Mouse (Mus musculus): ENCODE results near the gene Epha4. TPM values are rescaled to one million over a fixed set of nuclear protein-coding genes. Genes with fewer than 3 reads are reported as not detected.

Epha4 gene
- polyA plus RNA-seq, 1 experiment from 2014 or later = 28.8 TPM

DNA sequence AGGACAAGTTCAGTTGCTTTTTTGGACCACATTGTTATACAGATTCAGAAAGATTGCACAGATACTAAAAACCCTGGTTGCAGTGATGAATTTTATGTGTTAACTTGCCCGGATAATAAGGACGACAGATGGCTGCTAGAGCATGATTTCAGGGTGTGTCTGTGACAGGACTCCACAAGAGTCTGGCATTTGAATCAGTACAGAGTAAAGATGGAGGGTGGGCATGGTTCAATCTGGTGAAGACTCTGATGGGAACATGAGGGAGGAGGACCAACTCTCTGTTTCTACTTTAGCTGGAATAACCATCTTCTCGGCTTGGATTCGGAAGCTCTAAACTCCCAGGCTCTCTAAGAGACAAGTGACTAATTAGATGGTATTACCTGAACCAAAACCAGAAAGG lies 168.4 kb downstream of the Epha4 start:
- Histone ChIP-seq H3K27ac (replicated peaks; ENCODE audit: low read depth, low read length) (no peak overlapping the region), H3K27me3 (ENCODE audit: control insufficient read depth, insufficient read depth, low read length) (no peaks in the 10 kb centered on the region), H3K9me3 (replicated peaks; ENCODE audit: control insufficient read depth, low read length) (no peaks in the 10 kb centered on the region), H3K9ac (replicated peaks; ENCODE audit: low read length) (no peak overlapping the region), H3K4me1 (ENCODE audit: control insufficient read depth, insufficient read depth, low read length) (no peaks in the 10 kb centered on the region), H3K36me3 (replicated peaks; ENCODE audit: control insufficient read depth, insufficient read depth, low read depth, low read length) (no peaks in the 10 kb centered on the region), H3K4me3 (ENCODE audit: low read depth, low read length) (no peak overlapping the region), H3K4me2 (ENCODE audit: low read depth, low read length) (no peak overlapping the region)
- DNase-seq (ENCODE audit: low spot score) (no peak), ATAC-seq (replicated peaks; ENCODE audit: insufficient number of reproducible peaks, low FRiP score, low TSS enrichment, low read depth) (no peak)
- 88% methylated on average over 4 of the region's 4 CpGs for WGBS

DNA sequence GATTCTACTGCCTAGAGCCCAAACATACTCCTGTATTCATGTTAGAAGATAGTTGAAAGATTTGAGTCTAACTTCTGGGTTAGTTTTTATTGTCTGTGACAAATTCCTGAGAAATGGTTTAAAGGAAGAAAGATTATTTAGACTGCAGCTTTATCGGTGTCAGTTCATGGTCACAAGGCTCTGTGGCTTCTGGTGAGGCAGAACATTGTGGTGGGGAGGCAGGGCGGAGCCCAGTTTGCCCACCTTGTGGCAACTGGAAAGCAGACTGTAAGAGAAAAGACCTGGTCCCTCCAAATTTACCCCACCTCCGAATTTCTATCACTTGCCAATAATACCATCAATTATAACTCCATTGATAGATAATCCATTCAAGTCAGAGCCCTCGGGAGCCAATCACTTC lies 171.1 kb downstream of the Epha4 start:
- H3K27ac ChIP-seq (replicated peaks; ENCODE audit: low read depth, low read length) = no peak overlapping the region
- no peaks in the 10 kb centered on the region for H3K9me3 ChIP-seq (replicated peaks; ENCODE audit: control insufficient read depth, low read length)
- H3K4me1 ChIP-seq (ENCODE audit: control insufficient read depth, insufficient read depth, low read length) = no peaks in the 10 kb centered on the region
- no peak overlapping the region for H3K9ac ChIP-seq (replicated peaks; ENCODE audit: low read length)
- no peak for DNase-seq (ENCODE audit: low spot score)
- no peak for ATAC-seq (replicated peaks; ENCODE audit: insufficient number of reproducible peaks, low FRiP score, low TSS enrichment, low read depth)
- no peak overlapping the region for H3K4me2 ChIP-seq (ENCODE audit: low read depth, low read length)
- no peaks in the 10 kb centered on the region for H3K36me3 ChIP-seq (replicated peaks; ENCODE audit: control insufficient read depth, insufficient read depth, low read depth, low read length)
- H3K27me3 ChIP-seq (ENCODE audit: control insufficient read depth, insufficient read depth, low read length) = no peaks in the 10 kb centered on the region
- 92% methylated on average over 4 of the region's 4 CpGs for WGBS
- H3K4me3 ChIP-seq (ENCODE audit: low read depth, low read length) = no peak overlapping the region

DNA sequence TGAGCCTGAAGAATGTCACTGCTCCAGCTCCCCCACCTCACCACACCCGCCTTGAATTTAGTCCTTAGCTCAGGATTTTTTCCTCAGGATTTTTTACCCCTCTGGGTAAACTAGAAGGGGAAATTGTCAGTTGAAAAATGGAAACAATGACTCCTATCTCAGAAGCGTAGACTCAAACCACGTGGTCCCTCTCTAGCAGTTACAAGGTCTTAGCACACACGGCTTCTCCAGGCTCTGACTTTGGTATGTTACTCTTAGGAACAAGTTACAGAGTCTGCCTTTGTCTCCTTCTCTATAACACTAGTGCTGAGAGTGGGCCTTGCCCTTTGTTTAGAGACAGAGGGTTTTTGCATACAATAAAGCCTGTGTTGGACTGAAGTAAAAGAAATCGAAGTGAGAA lies 175.2 kb downstream of the Epha4 start:
- no peaks in the 10 kb centered on the region for H3K4me1 ChIP-seq (ENCODE audit: control insufficient read depth, insufficient read depth, low read length)
- no peak overlapping the region for H3K4me3 ChIP-seq (ENCODE audit: low read depth, low read length)
- no peaks in the 10 kb centered on the region for H3K27me3 ChIP-seq (ENCODE audit: control insufficient read depth, insufficient read depth, low read length)
- H3K27ac ChIP-seq (replicated peaks; ENCODE audit: low read depth, low read length) = no peak overlapping the region
- DNase-seq (ENCODE audit: low spot score) = no peak
- ATAC-seq (replicated peaks; ENCODE audit: insufficient number of reproducible peaks, low FRiP score, low TSS enrichment, low read depth) = no peak
- 65% methylated on average over 5 of the region's 5 CpGs for WGBS
- no peak overlapping the region for H3K4me2 ChIP-seq (ENCODE audit: low read depth, low read length)
- no peaks in the 10 kb centered on the region for H3K36me3 ChIP-seq (replicated peaks; ENCODE audit: control insufficient read depth, insufficient read depth, low read depth, low read length)
- H3K9me3 ChIP-seq (replicated peaks; ENCODE audit: control insufficient read depth, low read length) = no peaks in the 10 kb centered on the region
- H3K9ac ChIP-seq (replicated peaks; ENCODE audit: low read length) = no peak overlapping the region

DNA sequence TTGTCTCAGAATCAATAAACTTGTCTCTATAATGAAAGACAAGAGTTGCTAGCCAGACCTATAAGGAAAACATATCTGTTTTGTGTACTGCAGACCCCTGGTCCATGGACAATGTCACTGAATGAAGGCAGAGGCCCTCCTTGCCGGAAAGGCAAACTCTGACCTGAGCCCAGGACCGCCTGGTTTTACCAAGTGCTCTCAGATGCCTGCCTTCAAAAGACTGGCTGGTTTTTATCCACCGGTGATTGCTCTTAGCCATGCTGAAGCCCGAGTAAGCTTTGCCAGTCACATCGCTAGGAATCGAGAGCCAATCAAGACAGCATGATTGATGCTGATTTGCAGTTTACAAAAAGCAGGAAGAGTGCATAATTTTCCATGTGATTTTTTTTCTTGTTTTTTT lies 176.5 kb downstream of the Epha4 start:
- Histone ChIP-seq H3K4me1 (ENCODE audit: control insufficient read depth, insufficient read depth, low read length) (no peaks in the 10 kb centered on the region), H3K4me2 (ENCODE audit: low read depth, low read length) (no peak overlapping the region), H3K36me3 (replicated peaks; ENCODE audit: control insufficient read depth, insufficient read depth, low read depth, low read length) (no peaks in the 10 kb centered on the region), H3K9ac (replicated peaks; ENCODE audit: low read length) (no peak overlapping the region), H3K27ac (replicated peaks; ENCODE audit: low read depth, low read length) (no peak overlapping the region; the same call in 1 of the 2 replicates), H3K4me3 (ENCODE audit: low read depth, low read length) (no peak overlapping the region), H3K27me3 (ENCODE audit: control insufficient read depth, insufficient read depth, low read length) (no peaks in the 10 kb centered on the region), H3K9me3 (replicated peaks; ENCODE audit: control insufficient read depth, low read length) (no peaks in the 10 kb centered on the region)
- ATAC-seq (replicated peaks; ENCODE audit: insufficient number of reproducible peaks, low FRiP score, low TSS enrichment, low read depth) = no peak
- DNase-seq (ENCODE audit: low spot score) = peak; percentile 73
- 35% methylated on average over 6 of the region's 6 CpGs for WGBS

DNA sequence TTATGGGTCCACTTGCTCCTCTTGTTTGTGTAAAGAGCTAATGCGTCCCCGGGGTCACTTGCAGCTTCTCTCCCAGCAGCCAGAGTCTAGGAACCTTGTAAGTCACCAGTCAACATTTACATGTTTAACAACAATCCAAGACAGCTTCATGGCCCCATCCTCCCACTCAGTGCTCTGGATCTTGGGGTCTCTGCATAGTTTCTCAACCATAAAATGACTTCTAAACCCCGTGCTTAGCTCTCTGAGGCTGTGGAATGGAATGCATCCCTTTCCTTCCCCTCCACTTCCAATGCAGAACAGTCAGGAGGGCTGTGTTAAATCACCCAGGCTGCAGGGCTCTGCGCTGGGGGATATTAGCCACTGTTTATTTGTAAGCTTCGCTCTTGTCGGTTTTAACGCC lies 178.0 kb downstream of the Epha4 start:
- Histone ChIP-seq H3K27ac (replicated peaks; ENCODE audit: low read depth, low read length) (no peak overlapping the region), H3K27me3 (ENCODE audit: control insufficient read depth, insufficient read depth, low read length) (no peaks in the 10 kb centered on the region), H3K4me1 (ENCODE audit: control insufficient read depth, insufficient read depth, low read length) (no peaks in the 10 kb centered on the region), H3K9ac (replicated peaks; ENCODE audit: low read length) (no peak overlapping the region), H3K4me2 (ENCODE audit: low read depth, low read length) (no peak overlapping the region), H3K4me3 (ENCODE audit: low read depth, low read length) (no peak overlapping the region), H3K9me3 (replicated peaks; ENCODE audit: control insufficient read depth, low read length) (no peaks in the 10 kb centered on the region), H3K36me3 (replicated peaks; ENCODE audit: control insufficient read depth, insufficient read depth, low read depth, low read length) (no peaks in the 10 kb centered on the region)
- 71% methylated on average over 7 of the region's 7 CpGs for WGBS
- DNase-seq (ENCODE audit: low spot score) = no peak
- ATAC-seq (replicated peaks; ENCODE audit: insufficient number of reproducible peaks, low FRiP score, low TSS enrichment, low read depth) = no peak

DNA sequence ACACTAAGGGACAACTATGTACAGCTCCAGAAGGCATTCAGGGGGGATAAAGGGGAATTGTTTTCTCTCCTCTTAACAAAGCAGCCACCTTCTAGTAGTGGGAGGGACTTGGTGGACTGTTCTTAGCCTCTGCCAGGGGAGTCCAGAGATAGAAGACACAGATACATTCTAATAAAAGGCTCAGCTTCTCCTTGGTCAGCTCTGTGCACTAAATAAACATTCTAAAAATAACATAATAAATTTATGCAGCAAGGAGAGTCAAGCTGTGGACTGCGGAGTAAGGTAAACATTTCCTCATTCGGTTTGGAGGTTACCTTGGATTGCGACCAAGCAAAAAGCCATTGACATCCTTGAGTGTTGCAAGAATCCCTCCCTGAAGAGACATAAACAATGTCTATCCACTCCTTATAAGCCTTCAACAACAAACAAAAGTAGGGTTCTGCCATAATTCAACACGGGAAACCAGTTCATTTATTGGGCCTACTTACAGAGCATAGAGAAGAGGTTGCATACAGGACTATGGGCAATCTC lies 196.2 kb downstream of the Epha4 start:
- H3K4me1 ChIP-seq (ENCODE audit: control insufficient read depth, insufficient read depth, low read length) = no peaks in the 10 kb centered on the region
- H3K27ac ChIP-seq (replicated peaks; ENCODE audit: low read depth, low read length) = no peak overlapping the region
- DNase-seq (ENCODE audit: low spot score) = no peak
- H3K9ac ChIP-seq (replicated peaks; ENCODE audit: low read length) = no peak overlapping the region
- no peaks in the 10 kb centered on the region for H3K27me3 ChIP-seq (ENCODE audit: control insufficient read depth, insufficient read depth, low read length)
- H3K9me3 ChIP-seq (replicated peaks; ENCODE audit: control insufficient read depth, low read length) = no peaks in the 10 kb centered on the region
- H3K36me3 ChIP-seq (replicated peaks; ENCODE audit: control insufficient read depth, insufficient read depth, low read depth, low read length) = no peaks in the 10 kb centered on the region
- no peak for ATAC-seq (replicated peaks; ENCODE audit: insufficient number of reproducible peaks, low FRiP score, low TSS enrichment, low read depth)
- no peak overlapping the region for H3K4me3 ChIP-seq (ENCODE audit: low read depth, low read length)
- H3K4me2 ChIP-seq (ENCODE audit: low read depth, low read length) = no peak overlapping the region
- WGBS = 86% methylated on average over 4 of the region's 4 CpGs

Small RNA genes lying within 50 kb of the gene (microRNA-seq; reads per million reads assigned to microRNA genes)
- not detected for gene Mir6352 (ENCODE audit: borderline number of aligned reads)

Data from embryonic facial prominence, embryonic 11.5 days (tissue).